Mouse (Mus musculus) olfactory bulb, adult 2 months (tissue): ENCODE data around the gene Lrig2.

Experiments used
- CTCF ChIP-seq: fragments of 200-500 bp; IDR thresholded peaks from 2 replicates; pipeline ENCODE4 v1.5.1; 2012; ENCODE audit warnings: low read depth, mild to moderate bottlenecking, low read length, moderate library complexity; ENCODE audit not compliant: insufficient read depth
- POLR2A ChIP-seq: fragments of 200-500 bp; IDR thresholded peaks from 2 replicates; pipeline ENCODE4 v1.6.1; 2012; ENCODE audit warnings: mild to moderate bottlenecking, low read depth, low read length, moderate library complexity; ENCODE audit not compliant: insufficient read depth

DNA sequence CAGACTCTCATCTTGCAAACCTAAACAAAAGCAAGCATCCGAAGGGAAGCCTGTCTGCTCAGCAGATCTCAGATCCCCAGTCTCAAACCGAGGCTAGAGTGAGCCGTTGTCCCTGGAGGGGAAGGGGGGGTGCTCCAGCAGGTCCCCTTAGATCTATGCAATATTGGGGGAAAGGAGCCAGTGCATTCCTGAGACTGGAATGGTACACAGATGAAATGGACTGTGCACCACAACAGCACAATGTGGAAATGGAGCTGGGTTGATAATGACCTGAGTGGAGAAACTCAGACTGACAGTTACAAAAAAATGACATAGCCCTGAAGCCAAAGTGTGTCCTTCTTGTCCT lies 115.0 kb downstream of the Lrig2 start:
- TF ChIP-seq POLR2A (no peak), CTCF (no peak)
